Mouse (Mus musculus) liver, adult 2 months (tissue): ENCODE data around the gene Ppp1r36. TPM values are rescaled to one million over a fixed set of nuclear protein-coding genes. Genes with fewer than 3 reads are reported as not detected.

Experiments used
- DNase-seq: peaks from one replicate; pipeline ENCODE4 v3.0.0-alpha.2; 2011; ENCODE audit warnings: low read depth, low spot score; ENCODE audit errors: extremely low read depth
- H3K27ac ChIP-seq: fragments of 200-500 bp; replicated peaks from 2 replicates; pipeline ENCODE4 v1.5.1; 2012; ENCODE audit warnings: low read depth, mild to moderate bottlenecking, control low read depth, inconsistent platforms, low read length; ENCODE audit not compliant: insufficient read depth
- H3K27me3 ChIP-seq: fragments of 200-500 bp; 2 replicates; pipeline ENCODE4 v1.6.1; 2012; ENCODE audit warnings: mild to moderate bottlenecking, moderate library complexity, low read length, inconsistent platforms; ENCODE audit not compliant: control insufficient read depth, insufficient read depth
- H3K36me3 ChIP-seq: fragments of 200-500 bp; 2 replicates; pipeline ENCODE4 v1.6.1; 2012; ENCODE audit warnings: low read length, inconsistent platforms; ENCODE audit not compliant: control insufficient read depth, insufficient read depth
- H3K4me1 ChIP-seq: fragments of 200-500 bp; 2 replicates; pipeline ENCODE4 v1.6.1; 2011; ENCODE audit warnings: low read length; ENCODE audit not compliant: control insufficient read depth, insufficient read depth
- H3K4me3 ChIP-seq: fragments of 200-500 bp; 2 replicates; pipeline ENCODE4 v1.5.1; 2011; ENCODE audit warnings: low read depth, mild to moderate bottlenecking, control low read depth, low read length, moderate library complexity; ENCODE audit not compliant: insufficient read depth
- H3K79me2 ChIP-seq: fragments of 200-500 bp; 2 replicates; pipeline ENCODE4 v1.6.1; 2012; ENCODE audit warnings: inconsistent platforms, mild to moderate bottlenecking, low read length, moderate library complexity; ENCODE audit not compliant: control insufficient read depth, insufficient read depth
- H3K9ac ChIP-seq: fragments of 200-500 bp; 2 replicates; pipeline ENCODE4 v1.6.1; 2012; ENCODE audit warnings: low read depth, mild to moderate bottlenecking, control low read depth, inconsistent platforms, low read length
- CTCF ChIP-seq: fragments of 200-500 bp; IDR thresholded peaks from 2 replicates; pipeline ENCODE4 v1.5.1; 2011; ENCODE audit warnings: low read depth, low read length, control low read depth
- POLR2A ChIP-seq: fragments of 200-500 bp; IDR thresholded peaks from 2 replicates; pipeline ENCODE4 v1.6.1; 2011; ENCODE audit warnings: low read length, control low read depth; ENCODE audit not compliant: insufficient read depth; ENCODE audit errors: extremely low read depth
- WGBS: fragments of 180-500 bp; shearing (Covaris S2); methylation state at CpG from one replicate; pipeline ENCODE4 v1.1.7; 2018; 5-methylcytosine and 5-hydroxymethylcytosine counted together
- polyA plus RNA-seq: library from polyadenylated mRNA; depleted of rRNA; stranded (reverse); fragments of >200 nt; gene quantifications from 2 replicates; pipeline ENCODE4 v1.2.3, GENCODE M21; 2012
- total RNA-seq: library from RNA; depleted of rRNA; stranded (reverse); fragments of >200 nt; gene quantifications from 2 replicates; pipeline ENCODE4 v1.2.3, GENCODE M21; 2014

Gene Ppp1r36
- total and polyA plus RNA-seq, 2 experiments = under 0.01 TPM; not detected in 1

GRCm38 (mm10) chr12:76474246-76474583 lies 56.9 kb downstream of the Ppp1r36 start:
- Histone ChIP-seq H3K9ac (no peak overlapping the region), H3K4me1 (no peaks in the 10 kb centered on the region), H3K27ac (no peak overlapping the region), H3K79me2 (no peaks in the 10 kb centered on the region), H3K27me3 (no peaks in the 10 kb centered on the region), H3K4me3 (no peak overlapping the region), H3K36me3 (no peaks in the 10 kb centered on the region)
- no peak for TF ChIP-seq POLR2A
- TF ChIP-seq CTCF = no peak
- WGBS = 86% methylated on average over 8 of the region's 8 CpGs
- peak; percentile 35 for DNase-seq

GRCm38 (mm10) chr12:76474802-76475201 lies 57.5 kb downstream of the Ppp1r36 start:
- no peak overlapping the region for H3K9ac ChIP-seq
- H3K27me3 ChIP-seq = no peaks in the 10 kb centered on the region
- H3K4me1 ChIP-seq = no peaks in the 10 kb centered on the region
- DNase-seq = no peak
- 39% methylated on average over 2 of the region's 2 CpGs for WGBS
- H3K36me3 ChIP-seq = no peaks in the 10 kb centered on the region
- TF ChIP-seq POLR2A (no peak), CTCF (no peak)
- no peak overlapping the region for H3K27ac ChIP-seq
- no peak overlapping the region for H3K4me3 ChIP-seq
- no peaks in the 10 kb centered on the region for H3K79me2 ChIP-seq

- Histone ChIP-seq H3K4me1 (no peaks in the 10 kb centered on the region), H3K79me2 (no peaks in the 10 kb centered on the region), H3K9ac (no peak overlapping the region), H3K27me3 (no peaks in the 10 kb centered on the region), H3K27ac (no peak overlapping the region), H3K4me3 (no peak overlapping the region), H3K36me3 (no peaks in the 10 kb centered on the region)
- DNase-seq = no peak
- WGBS = 96% methylated on average over 1 of the region's 1 CpGs
- no peak for TF ChIP-seq POLR2A
Measured at GRCm38 (mm10) chr12:76476146-76476545, 58.8 kb downstream of the Ppp1r36 start.

- no peak overlapping the region for H3K9ac ChIP-seq
- H3K4me3 ChIP-seq = no peak overlapping the region
- TF ChIP-seq POLR2A (no peak), CTCF (no peak)
Measured at GRCm38 (mm10) chr12:76478309-76479023, 61.1 kb downstream of the Ppp1r36 start.

GRCm38 (mm10) chr12:76479174-76479573 lies 61.8 kb downstream of the Ppp1r36 start:
- no peak for DNase-seq
- Histone ChIP-seq H3K27ac (no peak overlapping the region), H3K4me3 (no peak overlapping the region), H3K9ac (no peak overlapping the region), H3K79me2 (no peaks in the 10 kb centered on the region), H3K4me1 (no peaks in the 10 kb centered on the region), H3K27me3 (no peaks in the 10 kb centered on the region), H3K36me3 (no peaks in the 10 kb centered on the region)
- WGBS = 46% methylated on average over 5 of the region's 5 CpGs
- TF ChIP-seq POLR2A (no peak), CTCF (no peak)

More at GRCm38 (mm10) chr12:76478309-76479023, 61.1 kb downstream of the Ppp1r36 start:
- 47% methylated on average over 14 of the region's 14 CpGs for WGBS
- no peaks in the 10 kb centered on the region for H3K79me2 ChIP-seq
- H3K27me3 ChIP-seq = no peaks in the 10 kb centered on the region
- no peaks in the 10 kb centered on the region for H3K36me3 ChIP-seq
- no peaks in the 10 kb centered on the region for H3K4me1 ChIP-seq
- DNase-seq = no peak
- no peak overlapping the region for H3K27ac ChIP-seq

- Histone ChIP-seq H3K36me3 (no peaks in the 10 kb centered on the region), H3K27ac (no peak overlapping the region), H3K9ac (no peak overlapping the region), H3K79me2 (no peaks in the 10 kb centered on the region), H3K4me1 (no peaks in the 10 kb centered on the region), H3K4me3 (no peak overlapping the region), H3K27me3 (no peaks in the 10 kb centered on the region)
- DNase-seq = no peak
- TF ChIP-seq CTCF (no peak), POLR2A (no peak)
- WGBS = 94% methylated on average over 4 of the region's 4 CpGs
Measured at GRCm38 (mm10) chr12:76479836-76480495, 62.6 kb downstream of the Ppp1r36 start.
